Mouse (Mus musculus) spleen, postnatal 10 days (tissue): ENCODE results near the gene Vmn1r83.

Source experiments
- DNase-seq, 2 experiments: peaks; one replicate each; pipeline ENCODE4 v3.0.0; 2021 to 2022; ENCODE audit warnings: low spot score in 2 of 2

Gene Vmn1r83

GRCm38 (mm10) chr7:12329381-12329780 lies at the start of gene Vmn1r83:
TSS of gene Vmn1r83 (minus strand) at chr7:12329481.
- no peak for DNase-seq

DNA sequence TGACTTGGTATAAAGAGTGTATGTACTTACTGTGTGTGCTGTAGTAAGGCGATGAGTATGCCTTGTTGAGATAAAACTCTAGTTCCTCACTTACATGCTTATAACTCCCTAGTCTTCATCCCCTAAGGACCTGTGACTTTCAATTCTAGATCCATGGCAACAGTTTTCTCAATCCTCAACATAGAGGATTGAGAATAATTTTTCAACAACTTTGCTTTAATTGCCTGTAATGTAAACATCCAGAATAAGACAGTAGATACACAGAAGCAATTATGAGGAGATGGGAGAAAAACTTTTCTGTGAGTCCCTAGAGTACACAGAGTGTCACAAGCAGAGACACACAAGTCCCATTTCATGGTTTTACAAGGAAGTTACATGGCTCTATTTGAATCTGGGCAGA lies 39.9 kb upstream of the Vmn1r83 start, which contains the start of gene Vmn1r84:
Gene Vmn1r84, minus strand, starts transcription at position 101 of the 400 bp plus-strand sequence.
- DNase-seq = no peak

- DNase-seq = no peak
Measured at GRCm38 (mm10) chr7:12300130-12300529, 29.2 kb downstream of the Vmn1r83 start, which contains the start of gene Vmn1r82. TSS of gene Vmn1r82 (plus strand) at chr7:12300430.
